Mouse (Mus musculus): ENCODE measurements around the gene Fam69b. TPM values are rescaled to one million over a fixed set of nuclear protein-coding genes. Genes with fewer than 3 reads are reported as not detected.

The Fam69b gene
- polyA plus RNA-seq, 1 experiment from 2014 or later: 67.1 TPM

DNA sequence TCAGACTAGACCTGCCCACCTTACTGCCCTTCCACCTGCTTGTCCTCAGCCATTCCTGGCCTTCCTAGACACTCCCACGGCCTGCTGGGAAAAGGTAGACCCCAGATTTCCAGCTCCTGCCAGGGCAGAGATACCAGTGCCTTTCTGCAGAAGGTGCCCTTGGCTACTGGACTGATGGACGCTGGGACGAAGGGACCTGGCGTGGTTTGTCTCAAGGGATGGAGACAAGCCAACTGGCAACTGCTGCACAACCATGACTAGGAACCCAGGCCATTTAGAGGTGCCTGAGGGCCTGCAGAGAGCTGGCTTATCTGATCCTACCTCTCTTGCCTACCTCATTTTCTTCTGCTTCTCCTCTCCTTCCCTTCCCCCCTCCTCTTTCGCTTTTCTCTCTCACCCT is 13.4 kb upstream of the Fam69b start:
- no peak overlapping the region for H3K4me2 ChIP-seq
- no peak overlapping the region for H3K4me3 ChIP-seq (replicated peaks)
- no peak overlapping the region for H3K27ac ChIP-seq
- H3K36me3 ChIP-seq (replicated peaks): no peaks in the 10 kb centered on the region
- H3K9ac ChIP-seq: no peak overlapping the region
- 0 out of 2 replicates have a peak, but pooled peaks cover 3% of the 10 kb centered on the region for H3K27me3 ChIP-seq
- no peak for ATAC-seq (ENCODE audit: low FRiP score)
- H3K4me1 ChIP-seq: no peaks in the 10 kb centered on the region
- no peaks in the 10 kb centered on the region for H3K9me3 ChIP-seq
- WGBS: 77% methylated on average over 5 of the region's 5 CpGs

DNA sequence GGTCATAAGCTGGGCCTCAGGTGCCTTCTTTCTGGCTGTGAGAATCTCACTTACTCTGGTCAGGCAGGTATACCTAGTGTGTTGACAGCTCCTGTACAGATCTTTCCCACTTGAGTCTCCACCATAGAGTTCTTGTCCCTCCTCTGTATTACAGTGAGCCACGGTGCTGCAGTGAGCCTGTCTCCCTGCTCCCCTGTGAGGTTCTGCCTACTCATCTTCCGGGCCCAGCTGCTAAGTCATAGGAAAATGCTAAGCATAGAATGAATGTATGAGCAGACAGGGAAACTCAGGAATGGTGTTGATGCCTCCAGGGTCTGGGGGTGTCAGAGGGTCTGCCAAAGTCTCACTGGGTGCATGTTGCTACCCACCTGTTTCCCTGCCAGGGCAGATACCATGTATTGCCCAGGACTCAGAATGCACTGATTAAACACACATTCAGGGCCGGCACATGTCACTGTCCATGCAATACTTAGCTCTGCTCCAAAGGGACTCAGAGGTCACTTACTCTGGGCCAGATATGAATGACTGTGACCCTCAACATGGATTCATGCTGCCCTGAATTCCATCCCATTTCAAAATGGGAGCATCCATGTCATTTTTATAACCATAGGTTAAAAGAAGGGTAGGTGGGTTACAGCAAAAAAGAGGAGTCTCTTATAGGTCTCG is 12.7 kb upstream of the Fam69b start:
- no peaks in the 10 kb centered on the region for H3K4me1 ChIP-seq
- no peaks in the 10 kb centered on the region for H3K9me3 ChIP-seq
- ATAC-seq (ENCODE audit: low FRiP score): no peak
- H3K4me2 ChIP-seq: no peak overlapping the region
- no peaks in the 10 kb centered on the region for H3K36me3 ChIP-seq (replicated peaks)
- H3K4me3 ChIP-seq (replicated peaks): no peak overlapping the region
- H3K27ac ChIP-seq: no peak overlapping the region
- 80% methylated on average over 4 of the region's 4 CpGs for WGBS
- H3K9ac ChIP-seq: no peak overlapping the region
- 0 out of 2 replicates have a peak, but pooled peaks cover 3% of the 10 kb centered on the region for H3K27me3 ChIP-seq

DNA sequence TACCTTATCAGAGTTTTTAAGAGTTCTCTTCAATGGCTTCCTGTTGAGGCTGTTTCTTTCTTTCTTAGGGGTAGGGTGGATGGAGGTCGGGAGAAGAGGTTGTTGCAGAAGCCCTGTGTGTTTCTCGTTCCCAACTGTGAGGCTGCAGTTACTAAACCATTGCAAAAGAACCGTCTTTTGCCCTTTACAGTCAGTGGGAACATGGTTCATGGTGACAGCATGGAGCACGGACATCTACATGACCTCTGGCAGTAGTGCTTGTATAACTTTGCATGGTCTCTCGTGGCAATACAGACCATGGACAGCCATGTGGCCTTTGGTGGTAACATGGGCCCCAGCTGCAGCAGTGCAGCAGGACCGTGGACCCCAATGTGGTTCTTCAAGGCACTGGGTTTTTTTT is 10.9 kb upstream of the Fam69b start:
- no peaks in the 10 kb centered on the region for H3K36me3 ChIP-seq (replicated peaks)

DNA sequence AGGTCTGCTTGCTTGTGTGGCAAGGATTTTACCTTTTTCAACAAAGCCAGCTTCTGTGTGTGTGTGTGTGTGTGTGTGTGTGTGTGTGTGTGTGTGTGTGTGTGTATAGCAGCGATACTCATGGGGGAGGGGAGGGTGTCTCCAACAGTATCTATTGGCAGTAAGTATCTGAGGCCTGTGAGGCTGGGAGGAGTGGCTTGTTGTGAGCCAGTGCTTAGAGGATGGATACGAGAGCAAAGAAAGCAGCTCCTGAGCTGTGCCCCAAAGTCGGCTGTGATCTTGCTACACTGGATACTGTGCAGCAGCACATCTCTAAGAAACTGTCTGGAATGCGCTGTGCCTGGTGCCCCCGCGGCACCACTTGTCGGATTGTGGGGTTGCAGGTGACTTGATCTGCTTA is 10.3 kb upstream of the Fam69b start:
- no peaks in the 10 kb centered on the region for H3K36me3 ChIP-seq (replicated peaks)
- H3K27me3 ChIP-seq: 0 out of 2 replicates have a peak, but pooled peaks cover 3% of the 10 kb centered on the region
- no peak overlapping the region for H3K4me2 ChIP-seq
- H3K4me3 ChIP-seq (replicated peaks): no peak overlapping the region
- no peak overlapping the region for H3K27ac ChIP-seq
- WGBS: 60% methylated on average over 7 of the region's 7 CpGs
- no peak overlapping the region; the same call in 1 of the 2 replicates for H3K9ac ChIP-seq
- no peaks in the 10 kb centered on the region for H3K9me3 ChIP-seq
- H3K4me1 ChIP-seq: no peaks in the 10 kb centered on the region
- ATAC-seq (ENCODE audit: low FRiP score): no peak

More for the DNA sequence above, 10.9 kb upstream of the Fam69b start:
- H3K9ac ChIP-seq: no peak overlapping the region; the same call in 1 of the 2 replicates
- no peaks in the 10 kb centered on the region for H3K4me1 ChIP-seq
- no peak for ATAC-seq (ENCODE audit: low FRiP score)
- no peak overlapping the region for H3K4me3 ChIP-seq (replicated peaks)
- H3K27me3 ChIP-seq: 0 out of 2 replicates have a peak, but pooled peaks cover 3% of the 10 kb centered on the region
- no peak overlapping the region for H3K27ac ChIP-seq
- no peak overlapping the region for H3K4me2 ChIP-seq
- 83% methylated on average over 6 of the region's 6 CpGs for WGBS
- no peaks in the 10 kb centered on the region for H3K9me3 ChIP-seq

DNA sequence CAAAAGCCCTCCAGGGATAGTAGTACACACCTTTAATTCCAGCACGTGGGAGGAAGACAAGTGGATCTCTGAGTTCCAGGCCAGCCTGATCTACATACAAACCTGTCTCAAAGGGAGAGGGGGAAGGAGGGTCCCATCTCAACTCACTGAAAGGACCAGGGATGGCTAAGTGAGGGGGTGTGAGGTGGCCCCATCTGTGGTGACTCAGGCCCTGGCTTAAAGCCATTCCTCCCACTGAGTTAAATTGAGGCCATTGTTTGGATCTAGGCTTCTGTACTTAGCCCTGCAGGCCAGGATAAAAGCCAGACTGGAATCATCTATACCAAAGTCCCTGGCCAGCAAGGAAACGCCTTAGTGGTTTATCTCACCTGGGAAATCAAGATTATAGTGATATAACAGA is 7.0 kb upstream of the Fam69b start:
- Histone ChIP-seq H3K4me2 (no peak overlapping the region), H3K27ac (no peak overlapping the region), H3K9me3 (0 out of 2 replicates have a peak, but pooled peaks cover 3% of the 10 kb centered on the region), H3K4me1 (0 out of 2 replicates have a peak, but pooled peaks cover 3% of the 10 kb centered on the region), H3K36me3 (replicated peaks) (no peaks in the 10 kb centered on the region), H3K9ac (no peak overlapping the region), H3K4me3 (replicated peaks) (no peak overlapping the region), H3K27me3 (0 out of 2 replicates have a peak, but pooled peaks cover 4% of the 10 kb centered on the region)
- 41% methylated on average over 2 of the region's 2 CpGs for WGBS
- no peak for ATAC-seq (ENCODE audit: low FRiP score)

DNA sequence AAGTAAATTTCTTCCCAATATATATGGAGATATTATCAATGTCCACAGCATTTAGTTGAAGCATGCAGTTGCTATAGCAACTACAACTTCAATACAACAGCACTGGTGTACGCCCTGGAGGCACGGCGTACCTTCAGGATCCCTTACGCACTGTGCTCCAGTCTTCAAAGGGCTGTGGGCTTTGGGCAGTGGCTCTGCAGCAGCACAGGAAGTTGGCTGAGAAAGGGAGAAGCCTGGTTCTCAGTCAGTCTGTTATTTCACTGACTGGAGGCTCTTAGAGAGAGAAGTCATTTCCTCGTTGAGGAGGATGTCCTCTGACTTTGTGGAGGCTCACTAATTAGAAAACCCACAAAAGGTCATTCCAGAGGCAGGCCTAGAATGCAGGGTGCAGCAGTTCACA is 5.3 kb upstream of the Fam69b start:
- Histone ChIP-seq H3K27me3 (0 out of 2 replicates have a peak, but pooled peaks cover 8% of the 10 kb centered on the region), H3K9ac (no peak overlapping the region), H3K4me1 (peaks cover 8% of the 10 kb centered on the region), H3K9me3 (0 out of 2 replicates have a peak, but pooled peaks cover 3% of the 10 kb centered on the region), H3K36me3 (replicated peaks) (no peaks in the 10 kb centered on the region), H3K4me2 (no peak overlapping the region), H3K27ac (no peak overlapping the region), H3K4me3 (replicated peaks) (no peak overlapping the region)
- ATAC-seq (ENCODE audit: low FRiP score): no peak
- 75% methylated on average over 5 of the region's 5 CpGs for WGBS

DNA sequence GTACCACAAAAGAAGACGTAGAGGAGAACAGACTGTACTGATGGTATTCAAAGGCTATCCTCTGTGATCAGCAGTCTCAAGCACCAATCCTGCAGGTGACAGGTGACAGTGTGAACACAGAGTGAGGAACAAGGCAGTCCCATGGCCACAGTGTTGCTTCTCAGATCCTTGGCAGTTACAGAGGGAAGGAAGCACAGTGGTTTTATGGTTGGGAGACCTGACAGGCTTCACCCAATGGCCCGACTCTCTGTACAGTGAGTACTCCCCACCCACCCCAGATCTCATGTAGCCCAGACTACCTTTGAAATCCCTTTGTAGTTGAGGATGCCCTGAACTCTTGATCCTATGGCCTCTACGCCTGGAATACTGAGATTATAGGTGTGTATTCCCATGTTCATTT is 2.8 kb upstream of the Fam69b start:
- H3K9me3 ChIP-seq: 0 out of 2 replicates have a peak, but pooled peaks cover 3% of the 10 kb centered on the region
- no peak for ATAC-seq (ENCODE audit: low FRiP score)
- H3K27ac ChIP-seq: no peak overlapping the region
- H3K4me3 ChIP-seq (replicated peaks): no peak overlapping the region
- no peak overlapping the region for H3K4me2 ChIP-seq
- WGBS: 89% methylated on average over 3 of the region's 3 CpGs
- H3K4me1 ChIP-seq: peaks cover 28% of the 10 kb centered on the region
- no peak overlapping the region for H3K9ac ChIP-seq
- H3K27me3 ChIP-seq: 0 out of 2 replicates have a peak, but pooled peaks cover 8% of the 10 kb centered on the region
- no peaks in the 10 kb centered on the region for H3K36me3 ChIP-seq (replicated peaks)

DNA sequence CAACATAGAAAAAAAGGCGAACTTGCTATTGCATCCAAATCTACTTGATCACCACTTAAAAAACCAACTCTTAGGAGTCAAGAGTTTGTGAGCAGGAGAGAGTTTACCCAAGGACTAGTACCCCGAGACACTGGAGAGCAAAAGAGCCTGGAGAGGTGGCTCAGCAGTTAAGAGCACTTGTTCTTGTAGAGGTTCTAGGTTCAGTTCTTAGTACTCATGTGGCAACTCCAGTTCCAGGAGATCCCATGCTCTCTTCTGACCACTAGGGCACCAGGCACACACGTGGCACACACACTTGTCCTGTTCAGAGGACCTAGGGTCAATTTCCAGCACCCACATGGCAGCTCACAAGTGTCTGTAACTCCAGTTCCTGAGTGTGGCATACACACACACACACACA is 2.2 kb upstream of the Fam69b start:
- 64% methylated on average over 3 of the region's 3 CpGs for WGBS
- H3K9ac ChIP-seq: no peak overlapping the region
- H3K4me2 ChIP-seq: no peak overlapping the region
- 0 out of 2 replicates have a peak, but pooled peaks cover 3% of the 10 kb centered on the region for H3K9me3 ChIP-seq
- 0 out of 2 replicates have a peak, but pooled peaks cover 8% of the 10 kb centered on the region for H3K27me3 ChIP-seq
- no peak overlapping the region for H3K27ac ChIP-seq
- ATAC-seq (ENCODE audit: low FRiP score): no peak
- H3K4me1 ChIP-seq: peaks cover 35% of the 10 kb centered on the region
- no peaks in the 10 kb centered on the region for H3K36me3 ChIP-seq (replicated peaks)
- no peak overlapping the region for H3K4me3 ChIP-seq (replicated peaks)

DNA sequence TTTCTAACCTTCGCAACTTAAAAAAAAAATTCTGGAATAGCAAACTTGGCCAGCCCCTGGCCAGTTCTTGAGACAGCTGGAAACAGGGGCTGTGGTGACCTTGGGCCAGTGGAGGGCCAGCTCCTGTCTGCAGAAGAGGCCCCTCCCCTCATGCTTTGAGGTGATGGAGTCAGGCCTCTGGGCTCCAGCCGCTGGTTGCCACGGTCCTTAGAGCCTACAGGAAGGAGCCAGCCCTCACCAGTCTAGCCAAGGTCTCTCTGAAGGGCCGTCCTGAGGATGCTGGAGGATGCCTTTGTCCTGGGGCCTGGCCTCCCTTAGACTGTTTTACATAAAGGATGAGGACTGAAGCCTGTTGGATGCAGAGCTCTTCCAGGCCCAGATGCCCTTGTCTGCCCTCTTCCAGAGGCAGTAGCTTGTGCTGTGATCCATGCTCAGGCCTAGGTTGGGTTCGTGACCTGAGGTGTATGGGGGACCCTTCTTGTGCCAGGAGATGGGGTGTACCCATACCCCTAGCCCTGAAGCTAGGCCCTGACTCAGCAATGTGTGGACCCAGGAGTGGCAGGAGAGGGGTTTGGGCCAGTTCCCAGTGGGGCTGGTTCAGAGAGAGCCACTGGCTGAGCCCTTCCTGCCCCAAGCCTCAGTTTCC is 658 bp downstream of the Fam69b start:
- H3K4me1 ChIP-seq: peaks cover 48% of the 10 kb centered on the region
- H3K36me3 ChIP-seq (replicated peaks): peaks cover 7% of the 10 kb centered on the region
- peak overlapping the region; percentile 77 for H3K4me3 ChIP-seq (replicated peaks)
- peak overlapping the region; percentile 90 for H3K4me2 ChIP-seq
- H3K9me3 ChIP-seq: 0 out of 2 replicates have a peak, but pooled peaks cover 3% of the 10 kb centered on the region
- peak; percentile 40 for ATAC-seq (ENCODE audit: low FRiP score)
- WGBS: 18% methylated on average over 5 of the region's 5 CpGs
- peak overlapping the region; percentile 95 for H3K9ac ChIP-seq
- 0 out of 2 replicates have a peak, but pooled peaks cover 8% of the 10 kb centered on the region for H3K27me3 ChIP-seq
- peak overlapping the region; percentile 75 for H3K27ac ChIP-seq

DNA sequence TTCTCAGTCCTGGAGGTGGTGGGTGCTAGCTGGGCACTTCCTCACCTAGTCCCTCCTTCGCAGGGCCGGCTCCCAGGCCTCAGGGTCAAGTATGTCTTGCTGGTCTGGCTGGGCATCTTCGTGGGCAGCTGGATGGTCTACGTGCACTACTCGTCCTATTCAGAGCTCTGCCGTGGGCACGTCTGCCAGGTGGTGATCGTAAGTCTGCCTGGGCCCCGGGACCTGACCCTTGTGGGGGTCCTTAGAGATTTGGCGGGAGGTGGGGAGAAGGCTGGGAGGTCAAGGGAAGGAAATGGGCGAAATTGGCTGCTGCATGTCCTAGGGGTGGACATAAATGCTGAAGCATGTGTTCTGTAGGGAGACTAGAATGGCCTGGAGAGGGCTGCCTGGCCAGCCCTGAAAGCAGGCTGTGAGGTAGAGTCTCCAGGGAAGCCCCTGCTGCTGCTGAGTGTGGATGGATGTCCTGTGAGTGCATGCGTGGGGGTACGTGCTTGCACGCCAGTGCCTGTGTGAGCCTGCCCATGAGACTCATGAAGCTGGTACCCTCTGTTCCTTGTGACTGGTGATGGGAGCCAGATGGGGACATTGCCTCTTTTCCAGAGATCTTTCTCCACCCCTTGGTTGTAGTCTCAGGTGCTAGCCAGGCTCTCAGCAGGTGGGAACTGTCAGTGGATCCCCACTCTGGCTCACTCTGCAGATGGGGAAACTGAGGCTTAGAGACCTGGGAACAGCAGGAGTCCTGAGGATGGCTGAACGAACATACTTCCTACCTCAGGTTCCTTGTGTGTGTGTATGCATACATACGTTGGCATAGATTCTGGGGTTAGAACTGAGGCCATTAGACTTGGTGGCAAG is 4.5 kb downstream of the Fam69b start:
- Histone ChIP-seq H3K9ac (no peak overlapping the region), H3K4me1 (peaks cover 52% of the 10 kb centered on the region), H3K36me3 (replicated peaks) (peaks cover 44% of the 10 kb centered on the region), H3K9me3 (no peaks in the 10 kb centered on the region), H3K27ac (peak overlapping the region; percentile 39; the same call in 1 of the 2 replicates), H3K4me3 (replicated peaks) (no peak overlapping the region), H3K27me3 (no peaks in the 10 kb centered on the region), H3K4me2 (no peak overlapping the region)
- 88% methylated on average over 16 of the region's 16 CpGs for WGBS
- ATAC-seq (ENCODE audit: low FRiP score): no peak

DNA sequence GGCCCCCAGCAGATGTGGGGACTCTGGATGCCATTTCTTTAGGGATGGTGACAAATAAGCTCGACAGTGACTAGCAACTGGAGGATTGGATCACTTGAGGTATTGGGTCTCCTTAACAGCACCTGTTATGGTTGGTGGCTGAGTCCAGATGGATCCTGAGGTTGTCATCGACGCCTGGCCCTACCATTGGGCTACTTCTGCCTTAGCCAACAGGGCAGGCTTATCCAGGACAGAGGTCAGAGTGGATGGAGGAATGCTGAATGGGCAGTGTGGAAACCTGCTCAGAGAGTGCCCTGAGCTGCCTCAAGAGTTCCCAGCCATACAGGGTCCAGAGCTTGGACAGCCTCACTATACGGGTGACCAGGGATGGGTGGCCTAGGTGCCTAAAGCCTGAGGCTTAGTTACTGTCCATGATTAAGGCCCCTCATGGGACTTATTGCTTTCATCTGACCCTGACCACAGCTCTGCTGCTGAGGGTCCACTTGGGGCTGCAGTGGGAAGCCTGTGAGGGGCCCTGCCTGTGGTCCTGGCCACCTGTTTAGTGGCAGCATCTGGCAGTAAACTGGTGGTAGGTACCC is 5.8 kb downstream of the Fam69b start:
- H3K36me3 ChIP-seq (replicated peaks): peaks cover 54% of the 10 kb centered on the region
- H3K27me3 ChIP-seq: no peaks in the 10 kb centered on the region
- ATAC-seq (ENCODE audit: low FRiP score): no peak
- peaks cover 57% of the 10 kb centered on the region for H3K4me1 ChIP-seq
- WGBS: 64% methylated on average over 4 of the region's 4 CpGs
- H3K9ac ChIP-seq: no peak overlapping the region
- no peak overlapping the region for H3K4me2 ChIP-seq
- H3K9me3 ChIP-seq: no peaks in the 10 kb centered on the region
- no peak overlapping the region for H3K27ac ChIP-seq
- no peak overlapping the region for H3K4me3 ChIP-seq (replicated peaks)

All from forebrain, embryonic 12.5 days (tissue).